Mouse (Mus musculus): ENCODE results near the gene Igfbp2. TPM values are rescaled to one million over a fixed set of nuclear protein-coding genes. Genes with fewer than 3 reads are reported as not detected.

Gene Igfbp2
- polyA plus RNA-seq, 1 experiment from 2014 or later = 148 TPM

GRCm38 (mm10) chr1:72856209-72856909 lies 32.1 kb downstream of the Igfbp2 start:
- 82% methylated on average over 19 of the region's 19 CpGs for WGBS
- H3K4me3 ChIP-seq (ENCODE audit: low read length) = no peak overlapping the region
- no peaks in the 10 kb centered on the region for H3K27me3 ChIP-seq (ENCODE audit: control insufficient read depth, insufficient read depth, low read length)
- H3K36me3 ChIP-seq (ENCODE audit: control insufficient read depth, insufficient read depth, low read length) = peaks cover 30% of the 10 kb centered on the region
- no peak overlapping the region for H3K4me2 ChIP-seq (replicated peaks; ENCODE audit: low read depth, low read length)
- H3K9me3 ChIP-seq (ENCODE audit: control insufficient read depth, low read length) = no peaks in the 10 kb centered on the region
- no peaks in the 10 kb centered on the region for H3K4me1 ChIP-seq (ENCODE audit: control insufficient read depth, insufficient read depth, low read length)
- ATAC-seq (ENCODE audit: low FRiP score, low TSS enrichment) = no peak; the same call in 1 of the 2 replicates
- no peak overlapping the region for H3K9ac ChIP-seq (ENCODE audit: low read depth, low read length)
- no peak overlapping the region for H3K27ac ChIP-seq (ENCODE audit: low read depth, low read length)

GRCm38 (mm10) chr1:72857142-72857541 lies 32.8 kb downstream of the Igfbp2 start:
- Histone ChIP-seq H3K27me3 (ENCODE audit: control insufficient read depth, insufficient read depth, low read length) (no peaks in the 10 kb centered on the region), H3K36me3 (ENCODE audit: control insufficient read depth, insufficient read depth, low read length) (peaks cover 37% of the 10 kb centered on the region), H3K4me3 (ENCODE audit: low read length) (no peak overlapping the region), H3K27ac (ENCODE audit: low read depth, low read length) (no peak overlapping the region), H3K9ac (ENCODE audit: low read depth, low read length) (no peak overlapping the region), H3K9me3 (ENCODE audit: control insufficient read depth, low read length) (no peaks in the 10 kb centered on the region), H3K4me2 (replicated peaks; ENCODE audit: low read depth, low read length) (no peak overlapping the region), H3K4me1 (ENCODE audit: control insufficient read depth, insufficient read depth, low read length) (no peaks in the 10 kb centered on the region)
- ATAC-seq (ENCODE audit: low FRiP score, low TSS enrichment) = no peak
- 79% methylated on average over 7 of the region's 7 CpGs for WGBS

DNA sequence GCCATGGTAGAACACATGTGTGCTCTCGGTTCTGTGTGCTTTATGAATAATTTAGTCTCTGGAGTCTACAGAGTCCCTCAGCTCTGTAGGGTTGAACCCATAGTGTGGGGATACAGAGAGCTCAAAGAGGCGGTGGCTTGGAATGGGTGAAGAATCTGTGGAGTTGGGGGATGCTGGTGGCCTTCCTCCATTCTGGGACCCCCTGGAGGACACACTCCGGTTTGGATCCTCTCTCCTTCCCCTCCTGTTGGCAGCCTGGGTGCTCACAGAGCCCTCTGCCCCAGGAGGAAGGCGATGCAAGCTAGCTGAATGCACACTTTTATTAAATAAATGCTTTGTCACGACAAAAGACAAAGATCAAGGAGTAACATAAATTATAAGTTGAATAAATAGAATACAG lies 33.3 kb downstream of the Igfbp2 start:
- no peak for ATAC-seq (ENCODE audit: low FRiP score, low TSS enrichment)
- Histone ChIP-seq H3K27ac (ENCODE audit: low read depth, low read length) (no peak overlapping the region), H3K4me3 (ENCODE audit: low read length) (no peak overlapping the region), H3K4me2 (replicated peaks; ENCODE audit: low read depth, low read length) (no peak overlapping the region), H3K36me3 (ENCODE audit: control insufficient read depth, insufficient read depth, low read length) (peaks cover 40% of the 10 kb centered on the region), H3K27me3 (ENCODE audit: control insufficient read depth, insufficient read depth, low read length) (no peaks in the 10 kb centered on the region), H3K9ac (ENCODE audit: low read depth, low read length) (no peak overlapping the region), H3K4me1 (ENCODE audit: control insufficient read depth, insufficient read depth, low read length) (no peaks in the 10 kb centered on the region), H3K9me3 (ENCODE audit: control insufficient read depth, low read length) (no peaks in the 10 kb centered on the region)
- WGBS = 66% methylated on average over 5 of the region's 5 CpGs

GRCm38 (mm10) chr1:72858286-72858685 lies 34.0 kb downstream of the Igfbp2 start:
- ATAC-seq (ENCODE audit: low FRiP score, low TSS enrichment) = no peak
- Histone ChIP-seq H3K4me1 (ENCODE audit: control insufficient read depth, insufficient read depth, low read length) (no peaks in the 10 kb centered on the region), H3K9me3 (ENCODE audit: control insufficient read depth, low read length) (no peaks in the 10 kb centered on the region), H3K4me3 (ENCODE audit: low read length) (no peak overlapping the region), H3K27ac (ENCODE audit: low read depth, low read length) (no peak overlapping the region), H3K27me3 (ENCODE audit: control insufficient read depth, insufficient read depth, low read length) (no peaks in the 10 kb centered on the region), H3K4me2 (replicated peaks; ENCODE audit: low read depth, low read length) (no peak overlapping the region), H3K9ac (ENCODE audit: low read depth, low read length) (no peak overlapping the region), H3K36me3 (ENCODE audit: control insufficient read depth, insufficient read depth, low read length) (peaks cover 46% of the 10 kb centered on the region)
- WGBS = 87% methylated on average over 9 of the region's 9 CpGs

DNA sequence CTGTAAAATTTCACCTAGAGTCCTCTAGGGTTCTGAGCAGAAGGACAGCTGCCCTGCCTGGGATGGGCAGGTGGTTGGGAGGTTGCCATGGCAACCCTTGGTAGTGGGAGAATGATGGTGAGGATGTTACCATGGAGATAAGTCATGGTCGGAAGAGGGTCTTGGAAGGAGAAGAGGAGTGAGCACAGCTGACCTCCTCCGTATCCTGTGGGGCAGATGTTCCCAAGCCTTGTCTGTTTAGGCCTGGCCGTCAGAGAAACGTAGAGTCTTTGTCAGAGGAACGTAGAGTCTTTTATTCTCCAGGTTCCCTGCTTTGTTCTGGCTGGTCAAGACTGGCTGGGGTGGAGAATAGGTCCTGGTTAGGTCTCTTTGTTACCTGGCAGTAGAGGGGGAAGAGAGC lies 34.6 kb downstream of the Igfbp2 start:
- Histone ChIP-seq H3K36me3 (ENCODE audit: control insufficient read depth, insufficient read depth, low read length) (peaks cover 52% of the 10 kb centered on the region), H3K27me3 (ENCODE audit: control insufficient read depth, insufficient read depth, low read length) (no peaks in the 10 kb centered on the region), H3K9ac (ENCODE audit: low read depth, low read length) (no peak overlapping the region), H3K27ac (ENCODE audit: low read depth, low read length) (no peak overlapping the region), H3K4me2 (replicated peaks; ENCODE audit: low read depth, low read length) (no peak overlapping the region), H3K9me3 (ENCODE audit: control insufficient read depth, low read length) (no peaks in the 10 kb centered on the region), H3K4me3 (ENCODE audit: low read length) (no peak overlapping the region), H3K4me1 (ENCODE audit: control insufficient read depth, insufficient read depth, low read length) (no peaks in the 10 kb centered on the region)
- ATAC-seq (ENCODE audit: low FRiP score, low TSS enrichment) = no peak
- 68% methylated on average over 5 of the region's 5 CpGs for WGBS

DNA sequence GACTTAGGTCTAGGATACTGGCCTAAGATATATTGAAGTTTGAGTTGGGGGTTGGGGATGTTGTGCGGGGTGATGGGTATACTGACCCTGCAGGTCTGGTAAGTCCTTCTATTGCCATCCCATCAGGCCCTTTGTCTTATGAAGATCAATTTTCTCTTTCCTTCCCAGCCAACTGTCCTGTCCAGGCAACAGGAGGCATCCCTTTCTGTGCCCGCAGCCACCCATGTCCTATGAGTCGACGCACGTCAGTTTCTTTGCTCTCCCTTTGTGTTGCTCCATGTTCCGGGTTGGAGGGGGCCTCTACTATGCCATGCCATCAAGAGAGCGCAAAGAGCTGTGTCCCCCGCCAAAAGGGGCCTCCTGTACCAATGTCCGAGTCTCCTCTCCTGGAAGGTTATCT lies 35.7 kb downstream of the Igfbp2 start:
- no peak overlapping the region for H3K9ac ChIP-seq (ENCODE audit: low read depth, low read length)
- no peak overlapping the region for H3K4me3 ChIP-seq (ENCODE audit: low read length)
- no peak overlapping the region for H3K27ac ChIP-seq (ENCODE audit: low read depth, low read length)
- H3K36me3 ChIP-seq (ENCODE audit: control insufficient read depth, insufficient read depth, low read length) = peaks cover 52% of the 10 kb centered on the region
- no peak overlapping the region for H3K4me2 ChIP-seq (replicated peaks; ENCODE audit: low read depth, low read length)
- no peak for ATAC-seq (ENCODE audit: low FRiP score, low TSS enrichment)
- 95% methylated on average over 9 of the region's 9 CpGs for WGBS
- no peaks in the 10 kb centered on the region for H3K4me1 ChIP-seq (ENCODE audit: control insufficient read depth, insufficient read depth, low read length)
- no peaks in the 10 kb centered on the region for H3K27me3 ChIP-seq (ENCODE audit: control insufficient read depth, insufficient read depth, low read length)
- no peaks in the 10 kb centered on the region for H3K9me3 ChIP-seq (ENCODE audit: control insufficient read depth, low read length)

GRCm38 (mm10) chr1:72860502-72860901 lies 36.2 kb downstream of the Igfbp2 start:
- Histone ChIP-seq H3K9me3 (ENCODE audit: control insufficient read depth, low read length) (no peaks in the 10 kb centered on the region), H3K27ac (ENCODE audit: low read depth, low read length) (no peak overlapping the region), H3K9ac (ENCODE audit: low read depth, low read length) (no peak overlapping the region), H3K4me3 (ENCODE audit: low read length) (no peak overlapping the region), H3K27me3 (ENCODE audit: control insufficient read depth, insufficient read depth, low read length) (no peaks in the 10 kb centered on the region), H3K4me1 (ENCODE audit: control insufficient read depth, insufficient read depth, low read length) (no peaks in the 10 kb centered on the region), H3K36me3 (ENCODE audit: control insufficient read depth, insufficient read depth, low read length) (peaks cover 52% of the 10 kb centered on the region), H3K4me2 (replicated peaks; ENCODE audit: low read depth, low read length) (no peak overlapping the region)
- ATAC-seq (ENCODE audit: low FRiP score, low TSS enrichment) = no peak
- 90% methylated on average over 2 of the region's 2 CpGs for WGBS

GRCm38 (mm10) chr1:72861702-72862101 lies 37.4 kb downstream of the Igfbp2 start:
- Histone ChIP-seq H3K4me3 (ENCODE audit: low read length) (no peak overlapping the region), H3K9ac (ENCODE audit: low read depth, low read length) (no peak overlapping the region), H3K9me3 (ENCODE audit: control insufficient read depth, low read length) (no peaks in the 10 kb centered on the region), H3K4me1 (ENCODE audit: control insufficient read depth, insufficient read depth, low read length) (no peaks in the 10 kb centered on the region), H3K36me3 (ENCODE audit: control insufficient read depth, insufficient read depth, low read length) (peaks cover 57% of the 10 kb centered on the region), H3K4me2 (replicated peaks; ENCODE audit: low read depth, low read length) (no peak overlapping the region), H3K27me3 (ENCODE audit: control insufficient read depth, insufficient read depth, low read length) (no peaks in the 10 kb centered on the region), H3K27ac (ENCODE audit: low read depth, low read length) (no peak overlapping the region)
- ATAC-seq (ENCODE audit: low FRiP score, low TSS enrichment) = no peak
- WGBS = 69% methylated on average over 2 of the region's 2 CpGs

- Histone ChIP-seq H3K9ac (ENCODE audit: low read depth, low read length) (no peak overlapping the region), H3K9me3 (ENCODE audit: control insufficient read depth, low read length) (no peaks in the 10 kb centered on the region), H3K4me3 (ENCODE audit: low read length) (no peak overlapping the region), H3K36me3 (ENCODE audit: control insufficient read depth, insufficient read depth, low read length) (peaks cover 57% of the 10 kb centered on the region), H3K27me3 (ENCODE audit: control insufficient read depth, insufficient read depth, low read length) (no peaks in the 10 kb centered on the region), H3K4me1 (ENCODE audit: control insufficient read depth, insufficient read depth, low read length) (no peaks in the 10 kb centered on the region), H3K27ac (ENCODE audit: low read depth, low read length) (no peak overlapping the region), H3K4me2 (replicated peaks; ENCODE audit: low read depth, low read length) (no peak overlapping the region)
- ATAC-seq (ENCODE audit: low FRiP score, low TSS enrichment) = no peak
- 89% methylated on average over 21 of the region's 21 CpGs for WGBS
Observed at GRCm38 (mm10) chr1:72862248-72862647, 37.9 kb downstream of the Igfbp2 start.

All from kidney, embryonic 14.5 days (tissue).